Mouse (Mus musculus): ENCODE measurements around the gene Gm19426.

Gm19426 gene

DNA sequence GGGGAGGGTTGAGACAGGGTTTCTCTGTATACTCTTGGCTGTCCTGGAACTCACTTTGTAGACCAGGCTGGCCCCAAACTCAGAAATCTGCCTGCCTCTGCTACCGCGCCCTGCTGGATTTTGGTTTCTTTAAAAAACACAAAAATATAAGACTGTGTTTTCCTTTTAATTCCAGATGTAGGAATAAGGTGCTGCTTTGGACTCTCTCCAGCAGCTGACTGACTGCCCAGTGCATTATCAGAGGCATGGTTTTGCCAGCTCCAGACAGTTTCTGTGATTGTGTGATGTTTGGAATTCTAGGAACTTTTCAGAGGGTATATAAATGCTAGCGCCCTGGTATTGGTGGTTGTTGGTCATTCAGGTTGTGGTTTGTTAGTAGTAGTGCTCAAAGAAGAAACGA is 26.1 kb downstream of the Gm19426 start:
- no peak for DNase-seq

DNA sequence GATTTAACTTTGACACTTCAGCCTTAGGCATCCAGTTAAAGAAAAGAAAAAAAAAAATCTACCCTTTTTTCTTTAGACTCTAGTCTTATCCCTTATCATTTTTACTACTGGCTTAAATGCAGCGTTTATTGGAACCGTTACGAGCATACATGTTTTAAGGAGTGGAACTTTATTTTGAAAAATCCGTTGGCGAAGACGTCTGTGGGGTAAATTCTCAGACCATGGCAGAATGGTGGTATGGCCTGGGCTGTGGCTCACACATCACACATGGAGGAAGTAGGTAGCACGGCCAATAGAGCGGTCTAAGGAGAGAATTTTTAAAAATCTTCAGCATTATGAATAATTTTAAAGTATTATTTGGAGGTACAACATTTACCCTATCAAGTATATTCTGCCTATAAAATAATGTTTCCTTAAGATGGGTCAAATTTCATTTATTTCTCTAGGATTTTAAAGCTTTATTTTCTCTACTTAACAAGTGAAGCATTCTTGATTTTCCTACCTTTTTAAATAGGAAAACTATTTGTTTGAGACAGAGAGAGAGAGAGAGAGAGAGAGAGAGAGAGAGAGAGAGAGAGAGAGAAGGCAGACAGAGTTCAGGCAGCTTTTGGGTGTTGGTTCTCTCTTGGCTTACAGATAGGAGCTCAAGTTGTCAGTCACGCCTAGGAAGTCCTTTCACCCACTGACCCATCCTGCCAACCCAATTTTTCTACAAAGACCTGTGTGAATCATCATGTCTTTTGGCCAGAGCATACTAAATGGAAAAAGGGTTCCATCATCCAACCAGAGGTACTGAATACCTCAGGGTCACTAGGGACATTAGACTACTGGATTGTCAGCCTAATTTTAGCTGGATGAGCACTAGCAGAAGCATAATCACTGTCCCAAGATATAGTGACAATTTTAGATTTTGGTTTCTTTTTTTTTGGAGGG is 26.8 kb downstream of the Gm19426 start:
- no peak for DNase-seq

DNA sequence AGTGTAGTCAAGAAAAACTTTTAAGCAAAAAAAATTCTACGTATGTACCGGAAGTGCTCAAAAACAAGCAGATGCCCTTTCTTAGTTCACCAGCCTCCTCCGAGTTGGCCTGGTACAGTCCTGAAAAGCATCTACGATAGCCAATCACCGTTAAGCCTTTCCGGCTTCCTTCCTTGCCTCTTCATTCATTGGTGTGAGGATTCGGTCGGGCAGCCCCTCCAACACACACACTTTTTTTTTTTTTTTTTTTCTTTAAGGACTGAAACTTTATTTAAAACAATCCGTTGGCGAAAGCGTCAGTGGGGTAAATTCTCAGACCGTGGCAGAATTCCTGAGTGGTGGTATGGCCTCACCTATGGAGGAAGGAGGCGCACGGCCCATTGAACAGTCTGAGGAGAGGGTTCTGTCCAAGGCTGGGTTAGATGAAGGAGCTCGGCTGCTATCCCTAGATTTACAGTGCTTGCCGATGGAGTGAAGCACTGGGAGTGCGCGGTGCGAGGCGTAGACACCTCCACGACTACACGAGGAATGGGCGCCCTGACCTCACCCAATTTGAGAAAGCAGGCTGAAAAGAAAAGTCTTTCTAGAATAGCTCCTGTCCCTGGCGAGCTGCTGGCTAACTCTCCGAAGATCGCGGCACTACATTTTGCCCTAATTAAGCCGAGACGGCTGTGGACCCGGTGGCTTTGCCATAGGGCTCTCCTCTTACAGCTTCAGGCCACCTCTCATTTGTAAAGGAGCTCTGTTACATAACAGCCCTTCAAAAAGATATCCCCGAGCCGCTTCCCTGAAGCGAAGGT is 27.7 kb downstream of the Gm19426 start:
- peak in 1 of 2 experiments; percentile 62 for DNase-seq

DNA sequence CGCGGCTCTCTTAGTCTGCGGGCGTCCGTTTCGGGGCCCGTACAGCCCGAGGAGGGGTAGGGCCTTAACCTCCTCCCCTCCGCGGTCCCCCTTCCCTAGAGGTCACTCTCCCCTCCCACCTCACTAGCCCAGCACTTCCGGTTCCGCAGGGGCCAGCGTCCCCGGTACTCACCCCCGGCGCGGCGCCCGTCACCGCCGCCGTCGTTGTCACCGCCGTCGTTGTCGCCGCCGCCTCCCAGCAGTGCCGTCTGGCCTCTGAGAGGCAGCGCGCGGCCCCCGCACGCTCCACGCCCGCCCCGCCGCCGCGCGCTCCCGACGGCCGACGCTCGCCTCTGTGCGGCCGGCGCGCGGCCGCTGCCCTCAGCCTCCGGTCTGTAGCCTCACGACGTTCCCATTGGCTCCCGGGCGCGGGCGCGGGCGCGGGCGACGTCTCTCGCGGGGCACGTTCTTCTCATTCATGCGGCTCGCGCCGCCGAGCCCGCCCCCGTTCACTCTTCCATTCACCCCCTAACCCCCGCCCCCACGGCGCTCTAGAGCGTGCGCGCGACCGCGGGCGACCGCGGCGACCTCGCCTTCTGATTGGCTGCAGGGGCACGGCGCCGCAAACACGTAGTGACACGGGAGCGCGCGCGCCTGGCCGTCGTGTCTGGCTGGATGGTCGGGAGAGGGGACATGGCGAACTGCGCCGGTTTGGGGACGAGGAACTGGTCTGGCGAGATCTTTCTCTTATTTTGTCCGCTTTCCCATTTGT is 28.5 kb downstream of the Gm19426 start, which contains the start of gene Zdhhc5:
Gene Zdhhc5, minus strand, starts transcription at position 370 of the 751 bp plus-strand sequence.
- DNase-seq = peak; percentile 99

DNA sequence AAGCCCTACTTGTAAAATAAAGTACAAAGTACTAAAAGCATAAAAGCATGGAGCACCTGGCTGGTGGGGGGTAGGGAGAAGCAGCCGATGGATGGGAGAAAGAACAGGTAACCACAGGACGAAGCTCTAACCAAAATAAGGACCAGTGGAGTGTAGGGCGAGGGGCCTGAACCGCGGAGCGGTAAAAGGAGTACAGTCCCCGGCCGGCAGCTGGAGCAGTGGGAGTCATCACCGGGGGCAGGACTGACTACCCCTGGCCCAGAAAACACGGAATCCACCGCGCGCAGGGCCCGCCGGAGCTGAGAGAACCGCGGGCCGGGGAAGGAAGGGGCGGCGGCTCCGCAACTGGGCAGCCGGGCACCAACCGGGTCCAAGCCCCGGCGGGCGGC is 29.0 kb downstream of the Gm19426 start:
- no peak for DNase-seq

DNA sequence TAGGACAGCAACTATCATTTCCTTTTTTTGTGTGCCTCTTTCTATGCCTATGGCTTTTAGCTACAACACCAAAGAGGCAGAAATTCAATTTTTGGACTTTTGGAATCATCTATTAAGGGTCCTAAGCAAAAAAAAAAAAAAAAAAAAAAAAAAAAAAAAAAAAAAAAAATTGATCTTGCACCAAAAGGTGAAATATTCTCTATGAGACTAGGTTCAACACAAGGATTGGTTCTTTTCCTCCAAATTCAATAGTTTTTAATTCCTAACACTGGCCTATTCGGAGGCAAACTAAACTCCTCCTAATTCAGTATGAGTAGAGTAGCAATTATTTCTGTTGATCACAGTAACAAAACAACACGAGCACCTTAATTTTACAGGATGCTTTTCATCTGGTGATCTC is 31.6 kb downstream of the Gm19426 start:
- no peak for DNase-seq

DNA sequence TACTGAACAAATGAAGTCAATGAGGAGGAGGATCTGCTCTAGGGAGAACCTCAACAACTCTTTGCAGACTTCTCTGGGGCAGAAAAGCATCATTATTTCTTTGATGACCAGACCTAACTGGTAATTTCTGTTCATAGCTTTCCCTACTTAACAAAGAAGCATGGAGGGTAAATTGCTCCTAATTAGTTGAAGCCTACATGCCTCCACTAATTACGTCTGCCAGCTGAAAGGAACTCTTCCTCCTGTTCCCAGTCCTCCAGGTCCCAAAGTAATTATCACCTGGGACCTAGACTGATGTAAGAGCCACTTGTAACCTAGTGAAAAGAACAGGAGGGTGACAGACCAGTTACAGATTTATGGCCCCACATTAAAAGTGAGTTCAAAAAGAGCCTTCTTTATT is 35.9 kb downstream of the Gm19426 start:
- DNase-seq = no peak

DNA sequence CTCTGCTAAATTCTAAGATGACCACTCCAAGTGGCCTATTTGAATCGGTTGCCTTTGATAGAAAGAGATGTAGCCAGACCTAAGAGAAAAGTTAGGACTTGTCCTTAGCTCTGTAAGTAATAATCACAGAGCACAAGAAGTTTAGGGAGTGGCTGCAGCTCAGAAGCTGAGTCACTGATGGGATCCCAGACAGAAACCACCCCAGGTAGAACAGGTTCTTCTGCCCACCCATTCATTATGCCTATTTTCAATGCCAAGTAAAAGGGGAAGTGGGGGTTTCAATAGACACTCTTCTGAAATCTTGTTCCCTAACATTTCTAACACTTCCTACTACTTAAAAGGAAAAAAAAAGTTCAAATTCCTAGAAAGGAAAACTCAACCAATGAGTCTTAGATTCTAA is 38.2 kb downstream of the Gm19426 start:
- no peak for DNase-seq

DNA sequence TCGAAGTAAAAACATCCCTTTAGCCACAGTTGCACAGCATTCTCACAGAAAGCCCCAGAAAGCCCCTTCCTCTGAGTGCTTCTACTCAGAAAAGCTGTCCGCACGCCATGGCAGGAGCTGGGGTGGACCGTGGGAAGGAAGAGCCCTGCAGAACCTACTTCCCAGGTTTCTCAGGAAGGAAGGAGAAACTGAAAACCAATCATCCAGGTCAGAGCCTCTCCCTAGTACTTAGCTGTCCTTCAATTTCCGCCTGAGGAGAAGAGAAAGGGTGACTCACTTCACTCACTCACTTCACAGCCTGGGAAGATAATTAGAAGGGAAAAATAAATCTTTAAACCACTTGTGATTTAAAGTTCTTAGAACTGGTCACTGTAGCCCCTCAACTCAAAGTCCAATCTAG is 39.1 kb downstream of the Gm19426 start:
- DNase-seq = no peak

DNA sequence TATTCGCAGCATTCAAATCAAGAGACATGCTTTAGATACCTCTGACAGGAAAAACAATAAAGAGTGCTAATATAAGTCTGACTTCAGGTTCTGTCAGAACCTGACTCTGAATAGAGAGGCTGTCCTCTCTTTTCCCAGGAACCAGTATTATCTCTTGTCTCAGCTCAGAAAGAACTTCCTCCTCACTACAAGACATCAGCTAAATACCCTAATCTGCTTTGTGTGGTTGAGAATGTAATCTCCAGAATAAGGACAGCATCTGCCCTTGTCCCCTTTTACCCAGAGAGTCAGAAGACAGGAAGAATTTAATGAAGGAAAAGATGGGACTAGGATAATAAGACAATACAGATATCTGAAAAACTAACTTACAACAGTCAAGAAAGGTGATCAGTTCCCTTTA is 40.0 kb downstream of the Gm19426 start:
- no peak for DNase-seq

DNA sequence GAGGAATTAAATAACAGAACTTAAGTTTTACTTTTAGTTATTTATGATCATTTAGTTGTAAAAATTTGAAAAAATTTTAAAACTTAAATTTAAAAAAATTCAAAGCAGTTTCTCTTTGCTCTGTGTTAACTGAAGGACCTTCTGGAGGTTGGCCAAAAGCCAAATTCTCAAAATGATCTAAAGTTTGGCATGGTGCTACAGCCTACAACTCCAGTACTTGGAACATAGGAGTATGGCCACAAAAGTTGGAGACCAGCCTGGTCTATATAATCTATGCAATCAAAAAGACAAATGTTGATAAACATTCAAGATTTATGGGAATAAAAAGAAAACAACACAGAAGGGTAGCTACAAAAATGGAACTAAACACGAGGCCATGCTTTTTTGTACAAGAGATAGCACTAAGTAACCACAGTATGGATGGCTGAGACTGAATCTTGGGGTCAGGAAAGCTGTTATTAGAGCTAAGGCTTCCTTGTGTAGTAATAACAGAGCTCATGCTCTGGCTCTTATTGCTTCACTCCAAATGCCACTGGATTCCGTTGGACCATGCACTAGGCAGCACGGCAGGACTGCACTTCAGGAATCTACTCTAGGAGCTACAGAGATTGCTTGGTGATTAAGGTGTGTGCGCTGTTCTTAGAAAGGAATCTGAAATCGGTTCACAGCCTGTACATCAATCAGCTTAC is 48.3 kb downstream of the Gm19426 start:
- DNase-seq = no peak

Data from thymus, postnatal 36 days (tissue).